Mouse (Mus musculus) forebrain, embryonic 16.5 days (tissue): ENCODE data around the gene Unc13a. TPM values are rescaled to one million over a fixed set of nuclear protein-coding genes. Genes with fewer than 3 reads are reported as not detected.

ENCODE experiments used
- ATAC-seq: fragments of 200-750 bp; cut with Nextera tagmentation; 2 replicates; pipeline ENCODE4 v1.8.0; 2017; ENCODE audit warnings: mild to moderate bottlenecking, moderate library complexity
- H3K27ac ChIP-seq: fragments of 300-500 bp; sonication (generic); 2 replicates; pipeline ENCODE4 v1.5.1; 2014; ENCODE audit warnings: low read length, control low read depth
- H3K27me3 ChIP-seq: fragments of 300-500 bp; sonication (generic); replicated peaks from 2 replicates; pipeline ENCODE4 v1.6.1; 2014; ENCODE audit warnings: low read length; ENCODE audit not compliant: control insufficient read depth, insufficient read depth
- H3K36me3 ChIP-seq: fragments of 300-500 bp; sonication (generic); 2 replicates; pipeline ENCODE4 v1.6.1; 2014; ENCODE audit not compliant: control insufficient read depth, insufficient read depth
- H3K4me1 ChIP-seq: fragments of 300-500 bp; sonication (generic); replicated peaks from 2 replicates; pipeline ENCODE4 v1.6.1; 2014; ENCODE audit warnings: low read length; ENCODE audit not compliant: control insufficient read depth, insufficient read depth
- H3K4me2 ChIP-seq: fragments of 300-500 bp; sonication (generic); 2 replicates; pipeline ENCODE4 v1.6.1; 2014; ENCODE audit warnings: mild to moderate bottlenecking, low read length, control low read depth
- H3K4me3 ChIP-seq: fragments of 300-500 bp; sonication (generic); replicated peaks from 2 replicates; pipeline ENCODE4 v1.5.1; 2014; ENCODE audit warnings: mild to moderate bottlenecking, low read length, control low read depth
- H3K9ac ChIP-seq: fragments of 300-500 bp; sonication (generic); replicated peaks from 2 replicates; pipeline ENCODE4 v1.6.1; 2014; ENCODE audit warnings: low read depth, low read length, control low read depth
- H3K9me3 ChIP-seq: fragments of 300-500 bp; sonication (generic); 2 replicates; pipeline ENCODE4 v1.6.1; 2016; ENCODE audit warnings: low read length; ENCODE audit not compliant: control insufficient read depth
- WGBS: fragments of 180-500 bp; shearing (Covaris S2); extraction: QIAGEN DNeasy Blood & Tissue Kit; methylation state at CpG from one replicate; pipeline ENCODE4 v1.1.7; 2014; 5-methylcytosine and 5-hydroxymethylcytosine counted together
- polyA plus RNA-seq: library from polyadenylated mRNA; unstranded; fragments of >200 nt; fragmentation: Nextera tagmentation; extraction: Ambion mirVana; gene quantifications from 2 replicates; pipeline ENCODE4 v1.2.1, GENCODE M21; 2015

Unc13a gene
- polyA plus RNA-seq, 1 experiment from 2014 or later: 33.6 TPM

DNA sequence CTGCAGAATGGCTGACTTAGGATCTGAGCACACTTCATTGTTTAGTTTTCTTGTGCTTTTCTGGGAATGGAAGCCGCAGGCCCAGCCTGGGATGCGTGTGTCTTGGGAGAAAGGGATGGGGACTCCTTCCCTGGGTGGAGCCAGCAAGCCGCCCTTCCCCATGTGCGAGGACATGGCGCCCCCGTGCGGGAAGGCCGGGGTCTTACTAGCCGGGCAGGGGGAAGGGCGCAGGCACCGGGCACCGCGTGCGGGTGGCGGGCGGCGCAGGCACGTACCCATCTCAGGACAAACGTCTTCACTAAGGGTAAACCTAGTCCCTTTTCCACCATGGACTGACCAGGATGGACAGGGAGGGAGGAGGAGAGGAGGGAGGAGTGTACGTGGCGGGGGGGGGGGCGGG lies 38.4 kb downstream of the Unc13a start:
- no peaks in the 10 kb centered on the region for H3K36me3 ChIP-seq
- ATAC-seq: no peak
- no peak overlapping the region for H3K4me2 ChIP-seq
- H3K9ac ChIP-seq: no peak overlapping the region
- H3K4me3 ChIP-seq: no peak overlapping the region
- peaks cover 13% of the 10 kb centered on the region for H3K4me1 ChIP-seq
- H3K27ac ChIP-seq: no peak overlapping the region
- no peaks in the 10 kb centered on the region for H3K9me3 ChIP-seq
- 8% methylated on average over 19 of the region's 22 CpGs for WGBS
- peaks cover 8% of the 10 kb centered on the region for H3K27me3 ChIP-seq

DNA sequence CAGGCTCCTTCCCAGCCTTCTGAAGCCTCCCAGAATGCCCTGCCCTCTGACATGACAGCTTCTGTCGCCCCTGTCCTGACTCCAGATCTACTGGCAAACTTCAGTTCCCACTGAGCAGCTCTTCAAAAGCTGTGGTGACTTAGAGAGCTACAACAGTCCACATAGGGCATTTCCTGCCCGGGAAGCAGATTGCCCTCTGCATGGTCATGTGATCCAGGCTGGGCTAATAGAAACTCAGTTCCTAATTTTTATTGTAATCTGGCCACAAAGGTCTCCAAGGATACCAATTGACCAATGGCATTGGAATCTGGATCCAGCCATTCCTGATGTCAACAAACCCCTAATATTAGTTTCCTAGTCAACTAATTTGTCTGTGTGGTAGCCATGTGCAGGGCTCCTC lies 39.7 kb downstream of the Unc13a start:
- 56% methylated on average over 2 of the region's 2 CpGs for WGBS
- no peak for ATAC-seq
- peaks cover 13% of the 10 kb centered on the region for H3K4me1 ChIP-seq
- H3K36me3 ChIP-seq: no peaks in the 10 kb centered on the region
- no peak overlapping the region for H3K4me2 ChIP-seq
- H3K27me3 ChIP-seq: peaks cover 8% of the 10 kb centered on the region
- no peak overlapping the region for H3K9ac ChIP-seq
- H3K27ac ChIP-seq: no peak overlapping the region
- no peaks in the 10 kb centered on the region for H3K9me3 ChIP-seq
- H3K4me3 ChIP-seq: no peak overlapping the region

DNA sequence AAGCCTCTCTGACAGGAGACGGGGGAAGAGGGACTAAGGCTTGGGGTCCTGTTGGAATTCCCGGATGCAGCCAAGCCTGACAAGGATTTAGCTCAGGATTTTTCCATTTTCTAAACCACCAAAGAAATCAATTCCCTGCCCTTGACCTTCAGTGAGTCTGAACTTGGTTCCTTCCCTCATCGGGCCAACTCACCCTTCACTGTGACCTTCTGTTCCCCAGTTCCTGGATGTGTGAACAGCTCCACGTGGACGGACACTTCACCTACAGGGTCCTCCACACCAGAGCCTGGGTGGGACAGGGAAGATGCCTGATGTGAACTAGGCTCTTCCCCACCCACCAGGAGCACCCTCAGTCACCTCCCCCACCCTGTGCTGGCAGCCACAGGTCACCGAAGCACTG lies 40.8 kb downstream of the Unc13a start:
- no peak overlapping the region for H3K4me3 ChIP-seq
- peaks cover 13% of the 10 kb centered on the region for H3K4me1 ChIP-seq
- H3K9ac ChIP-seq: no peak overlapping the region
- no peaks in the 10 kb centered on the region for H3K9me3 ChIP-seq
- H3K27ac ChIP-seq: no peak overlapping the region
- H3K36me3 ChIP-seq: no peaks in the 10 kb centered on the region
- ATAC-seq: no peak
- 90% methylated on average over 6 of the region's 6 CpGs for WGBS
- no peak overlapping the region for H3K4me2 ChIP-seq
- H3K27me3 ChIP-seq: peaks cover 8% of the 10 kb centered on the region

DNA sequence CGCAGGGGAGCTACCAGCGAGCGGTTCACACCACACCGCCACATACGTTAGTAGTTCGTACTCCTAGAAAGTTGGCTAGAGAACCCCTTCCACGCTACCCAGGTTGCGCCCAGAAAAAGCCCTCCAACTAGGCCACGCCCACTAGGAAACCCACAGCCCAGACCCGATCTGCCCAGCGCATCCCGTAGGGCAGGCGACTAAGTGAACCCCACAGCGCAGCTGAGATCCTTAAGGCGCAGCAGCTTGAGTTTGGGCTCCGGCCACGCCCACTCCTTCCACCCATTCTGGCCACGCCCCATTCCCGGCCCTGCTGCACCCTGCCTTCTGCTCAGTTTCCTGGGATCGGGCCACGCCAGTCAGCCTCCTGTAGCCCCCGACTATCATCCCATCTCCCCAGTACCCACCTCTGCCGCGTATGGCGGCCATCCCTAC lies 41.8 kb downstream of the Unc13a start:
- Histone ChIP-seq H3K4me2 (peak overlapping the region; percentile 81), H3K9me3 (no peaks in the 10 kb centered on the region), H3K4me1 (peaks cover 13% of the 10 kb centered on the region), H3K27me3 (peaks cover 8% of the 10 kb centered on the region), H3K27ac (no peak overlapping the region), H3K36me3 (no peaks in the 10 kb centered on the region), H3K9ac (peak overlapping the region; percentile 67), H3K4me3 (peak overlapping the region; percentile 53)
- WGBS: 3% methylated on average over 25 of the region's 25 CpGs
- peak; percentile 19 for ATAC-seq

DNA sequence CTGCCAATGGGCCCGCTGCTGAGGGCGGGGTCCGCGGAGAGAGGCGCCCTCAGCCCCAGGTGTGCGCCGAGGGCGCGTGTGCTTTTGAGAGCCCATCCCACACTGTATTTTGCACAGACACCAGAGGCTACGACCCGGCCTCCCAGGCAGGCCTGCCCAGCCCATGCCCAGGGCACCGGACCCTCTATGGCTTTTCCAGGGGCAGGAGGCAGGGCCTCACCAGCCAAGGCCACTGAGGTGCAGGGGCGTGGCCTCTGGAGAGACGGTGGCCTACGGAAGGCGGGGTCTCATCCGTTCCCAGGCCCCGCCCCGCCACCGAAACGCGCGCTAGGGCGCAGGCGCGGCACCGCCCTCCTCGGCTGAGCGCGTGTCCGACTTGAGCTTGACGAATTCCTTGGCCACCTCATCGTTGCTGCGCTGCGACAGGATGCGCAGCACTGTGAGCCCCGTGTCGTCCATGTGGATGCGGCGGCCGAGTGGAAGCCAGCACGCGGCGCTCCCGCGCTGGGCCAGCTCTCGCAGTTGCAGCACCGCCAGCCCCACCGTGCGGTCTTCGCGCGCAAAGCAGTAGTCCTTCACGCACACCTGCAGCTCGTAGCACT lies 42.4 kb downstream of the Unc13a start:
- Histone ChIP-seq H3K36me3 (no peaks in the 10 kb centered on the region), H3K4me3 (peak overlapping the region; percentile 53), H3K4me1 (peaks cover 13% of the 10 kb centered on the region), H3K9me3 (no peaks in the 10 kb centered on the region), H3K9ac (peak overlapping the region; percentile 67), H3K27ac (peak overlapping the region; percentile 49), H3K27me3 (peaks cover 8% of the 10 kb centered on the region), H3K4me2 (peak overlapping the region; percentile 81)
- WGBS: 0% methylated on average over 55 of the region's 55 CpGs
- ATAC-seq: peak; percentile 82

DNA sequence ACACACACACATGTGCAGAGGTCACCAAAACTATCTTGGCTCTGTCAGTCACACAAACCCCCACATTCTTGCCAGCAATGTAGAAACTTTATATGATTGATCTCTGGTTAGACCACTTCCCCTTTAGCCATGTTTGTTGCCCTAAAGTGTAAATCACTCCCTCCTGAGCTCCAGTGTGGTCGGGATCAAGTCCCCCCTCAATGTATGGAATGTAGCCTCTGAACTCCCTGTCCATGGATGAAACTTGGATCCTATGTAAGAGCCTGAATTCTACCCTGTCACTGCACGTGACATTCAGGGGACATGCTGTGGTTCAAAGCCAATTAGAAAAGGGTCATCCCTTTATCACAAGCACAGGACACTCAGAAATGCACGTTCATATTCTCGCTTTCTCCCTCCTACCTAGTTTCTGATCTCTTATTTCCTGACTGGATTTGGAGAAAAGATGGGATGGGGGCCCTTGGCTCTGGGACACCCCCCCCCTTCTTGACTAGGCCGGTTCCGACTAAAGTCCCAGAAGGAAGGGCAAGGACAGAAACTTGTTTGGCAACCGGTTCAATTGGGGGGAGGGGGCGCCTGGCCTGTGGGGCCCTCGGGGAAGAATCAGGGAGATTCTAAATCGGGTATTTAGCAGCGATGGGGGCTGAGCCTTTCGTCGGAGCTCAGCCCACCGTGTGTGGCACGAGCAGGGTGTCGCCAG lies 43.0 kb downstream of the Unc13a start:
- peak overlapping the region; percentile 67 for H3K9ac ChIP-seq
- H3K27ac ChIP-seq: peak overlapping the region; percentile 49; the same call in 1 of the 2 replicates
- peak overlapping the region; percentile 81 for H3K4me2 ChIP-seq
- 9% methylated on average over 16 of the region's 16 CpGs for WGBS
- H3K9me3 ChIP-seq: no peaks in the 10 kb centered on the region
- peaks cover 13% of the 10 kb centered on the region for H3K4me1 ChIP-seq
- peak overlapping the region; percentile 53 for H3K4me3 ChIP-seq
- peaks cover 3% of the 10 kb centered on the region for H3K36me3 ChIP-seq
- no peak for ATAC-seq
- H3K27me3 ChIP-seq: peaks cover 8% of the 10 kb centered on the region

DNA sequence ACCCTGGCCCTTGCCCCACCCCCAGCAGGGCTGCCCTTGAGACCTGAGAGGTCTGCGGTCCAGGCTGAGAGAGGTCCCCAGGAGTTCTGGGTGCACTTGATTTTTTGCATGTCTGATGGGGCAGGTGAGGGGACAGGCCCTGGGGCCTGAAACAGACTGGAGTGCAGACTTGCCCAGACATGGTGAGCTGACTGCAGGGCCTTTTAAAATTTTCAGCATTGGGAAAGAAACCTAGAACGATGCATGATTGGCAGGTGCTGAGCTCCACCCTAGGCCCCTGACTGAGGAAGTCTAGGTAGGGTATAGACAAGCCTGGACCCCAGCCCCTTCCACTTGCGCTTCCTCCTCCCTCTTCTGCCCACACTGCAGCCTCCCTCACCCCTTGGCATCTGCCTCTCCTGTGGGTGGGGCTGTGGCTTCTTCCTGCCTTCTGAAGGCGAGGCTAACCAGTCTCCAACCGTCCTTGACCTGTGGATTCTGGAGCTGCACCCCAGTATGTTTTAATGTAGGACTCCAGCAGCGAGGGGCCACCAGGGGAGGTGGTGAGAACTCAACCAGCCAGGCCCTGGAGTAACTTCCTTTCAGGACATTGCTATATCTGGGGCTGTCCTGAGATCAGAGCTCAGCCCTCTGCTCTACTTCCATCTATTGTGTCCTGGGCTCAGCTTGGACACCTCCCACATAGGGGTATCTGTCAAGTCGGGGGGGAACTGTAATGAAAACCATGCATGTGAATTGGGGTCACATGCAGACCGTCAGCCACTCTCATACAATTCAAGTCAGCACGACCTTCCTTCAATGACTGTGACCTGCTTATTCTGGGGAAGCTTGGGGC lies 44.1 kb downstream of the Unc13a start:
- Histone ChIP-seq H3K36me3 (peaks cover 14% of the 10 kb centered on the region), H3K27me3 (peaks cover 8% of the 10 kb centered on the region), H3K4me2 (no peak overlapping the region), H3K27ac (peak overlapping the region; percentile 20; the same call in 1 of the 2 replicates), H3K9me3 (no peaks in the 10 kb centered on the region), H3K4me1 (peaks cover 13% of the 10 kb centered on the region), H3K9ac (no peak overlapping the region), H3K4me3 (no peak overlapping the region)
- no peak for ATAC-seq
- WGBS: 56% methylated on average over 9 of the region's 9 CpGs

DNA sequence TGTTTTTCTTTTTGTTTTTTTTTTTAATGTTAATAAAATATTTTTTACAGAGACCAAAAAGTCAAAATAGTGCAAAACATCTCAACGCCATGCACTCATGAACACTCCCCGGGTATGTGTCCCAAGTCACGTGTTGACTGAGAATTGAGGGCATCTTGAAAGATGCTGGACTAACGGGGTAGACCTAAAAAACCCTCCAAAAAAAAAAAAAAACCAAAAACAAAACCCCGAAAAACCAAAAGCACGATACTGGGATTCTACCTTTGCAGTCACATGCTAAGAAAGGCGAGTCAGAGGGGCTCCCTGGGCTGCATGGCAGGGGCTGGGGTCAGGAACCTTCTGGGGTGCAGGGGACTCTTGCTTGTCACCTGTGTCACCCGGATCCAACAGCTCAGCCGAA lies 44.8 kb downstream of the Unc13a start:
- 86% methylated on average over 9 of the region's 9 CpGs for WGBS
- ATAC-seq: no peak
- no peak overlapping the region; the same call in 1 of the 2 replicates for H3K27ac ChIP-seq

DNA sequence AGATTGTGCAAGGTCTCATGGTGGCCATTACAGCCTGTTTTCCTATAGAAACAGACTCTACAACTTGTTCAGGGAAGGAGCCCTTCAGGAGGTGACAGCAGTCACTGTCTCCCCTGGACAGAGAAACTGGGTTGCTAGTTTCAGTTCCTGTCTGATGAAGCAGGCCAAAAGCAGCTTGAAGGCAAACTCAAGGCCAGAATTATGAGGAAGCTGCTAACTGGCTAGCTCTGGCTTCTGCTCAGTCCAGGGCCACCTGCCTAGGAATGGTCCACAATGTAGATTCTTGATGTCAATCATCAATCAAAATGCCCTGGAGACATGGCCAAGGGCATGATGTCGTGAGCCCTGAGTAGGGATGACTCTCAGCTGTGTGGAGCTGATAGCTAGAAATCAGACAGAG lies 46.5 kb downstream of the Unc13a start:
- Histone ChIP-seq H3K4me3 (no peak overlapping the region), H3K27ac (no peak overlapping the region), H3K36me3 (peaks cover 25% of the 10 kb centered on the region), H3K4me2 (no peak overlapping the region), H3K9ac (no peak overlapping the region), H3K4me1 (peaks cover 13% of the 10 kb centered on the region), H3K27me3 (peaks cover 1% of the 10 kb centered on the region), H3K9me3 (no peaks in the 10 kb centered on the region)
- 91% methylated on average over 1 of the region's 1 CpGs for WGBS
- no peak for ATAC-seq

More for the DNA sequence above, 44.8 kb downstream of the Unc13a start:
- Histone ChIP-seq H3K36me3 (peaks cover 21% of the 10 kb centered on the region), H3K4me1 (peaks cover 13% of the 10 kb centered on the region), H3K9ac (no peak overlapping the region), H3K4me2 (no peak overlapping the region), H3K9me3 (no peaks in the 10 kb centered on the region), H3K27me3 (peaks cover 8% of the 10 kb centered on the region), H3K4me3 (no peak overlapping the region)
